Mouse (Mus musculus) liver, embryonic 14.5 days (tissue): Measurements from ENCODE around the gene Plppr4. TPM values are rescaled to one million over a fixed set of nuclear protein-coding genes. Genes with fewer than 3 reads are reported as not detected.

Experiments
- ATAC-seq: fragments of 200-750 bp; cut with Nextera tagmentation; 2 replicates; pipeline ENCODE4 v1.8.0; 2017; ENCODE audit warnings: moderate number of reproducible peaks, mild to moderate bottlenecking, moderate library complexity; ENCODE audit not compliant: insufficient read depth
- DNase-seq, 3 experiments: peaks; one replicate each; pipeline ENCODE4 v3.0.0-alpha.2; 2012 to 2013; ENCODE audit warnings: low read depth in 3 of 3, low spot score in 3 of 3
- H3K27ac ChIP-seq: fragments of 300-500 bp; sonication (generic); 2 replicates; pipeline ENCODE4 v1.5.1; 2014; ENCODE audit warnings: moderate library complexity, mild to moderate bottlenecking, control low read depth, inconsistent platforms
- H3K27me3 ChIP-seq: fragments of 300-500 bp; sonication (generic); 2 replicates; pipeline ENCODE4 v1.6.1; 2014; ENCODE audit warnings: mild to moderate bottlenecking, low read length, moderate library complexity; ENCODE audit not compliant: control insufficient read depth, insufficient read depth
- H3K36me3 ChIP-seq: fragments of 300-500 bp; sonication (generic); replicated peaks from 2 replicates; pipeline ENCODE4 v1.6.1; 2014; ENCODE audit warnings: low read depth; ENCODE audit not compliant: control insufficient read depth, insufficient read depth
- H3K4me1 ChIP-seq, 2 experiments: fragments of 200-500 bp in 1 of 2; fragments of 300-500 bp in 1 of 2; sonication (generic) in 1 of 2; replicated peaks; 2 replicates each; pipeline ENCODE4 v1.6.1; 2012 to 2014; ENCODE audit warnings: antibody characterized with exemption in 1 of 2, inconsistent platforms in 1 of 2, low read length in 1 of 2; ENCODE audit not compliant: control insufficient read depth in 2 of 2, insufficient read depth in 2 of 2
- H3K4me2 ChIP-seq: fragments of 300-500 bp; sonication (generic); 2 replicates; pipeline ENCODE4 v1.6.1; 2014; ENCODE audit warnings: low read depth, mild to moderate bottlenecking, control low read depth, moderate library complexity
- H3K4me3 ChIP-seq, 2 experiments: fragments of 200-500 bp in 1 of 2; fragments of 300-500 bp in 1 of 2; sonication (generic) in 1 of 2; 2 replicates each; pipeline ENCODE4 v1.5.1; 2012 to 2014; ENCODE audit warnings: low read depth in 2 of 2, low read length in 2 of 2, mild to moderate bottlenecking in 2 of 2, control low read depth in 1 of 2, inconsistent platforms in 1 of 2, moderate library complexity in 1 of 2; ENCODE audit not compliant: insufficient read depth in 1 of 2
- H3K9ac ChIP-seq: fragments of 300-500 bp; sonication (generic); replicated peaks from 2 replicates; pipeline ENCODE4 v1.6.1; 2014; ENCODE audit warnings: mild to moderate bottlenecking, control low read depth, moderate library complexity
- H3K9me3 ChIP-seq: fragments of 300-500 bp; sonication (generic); 2 replicates; pipeline ENCODE4 v1.6.1; 2016; ENCODE audit warnings: low read length, mixed read lengths; ENCODE audit not compliant: control insufficient read depth
- CTCF ChIP-seq: IDR thresholded peaks from 2 replicates; pipeline ENCODE4 v1.5.1; 2016; ENCODE audit warnings: antibody characterized with exemption, low read depth, control low read depth
- EP300 ChIP-seq: IDR thresholded peaks from 2 replicates; pipeline ENCODE4 v1.6.1; 2016; ENCODE audit warnings: antibody characterized with exemption, low read depth
- WGBS: fragments of 180-500 bp; shearing (Covaris S2); extraction: QIAGEN DNeasy Blood & Tissue Kit; methylation state at CpG from one replicate; pipeline ENCODE4 v1.1.7; 2014; ENCODE audit not compliant: insufficient replicate concordance; 5-methylcytosine and 5-hydroxymethylcytosine counted together
- polyA plus RNA-seq, 2 experiments: library from polyadenylated mRNA; depleted of rRNA in 1 of 2; stranded (reverse) in 1 of 2; unstranded in 1 of 2; fragments of >200 nt; fragmentation: Nextera tagmentation in 1 of 2; extraction: Ambion mirVana in 1 of 2; gene quantifications; 2 replicates each; pipeline versions ENCODE4 v1.2.1 to v1.2.3; 2012 to 2014

Gene Plppr4
- polyA plus RNA-seq (2012; rRNA removed): 0.01 TPM in 2 replicates
- polyA plus RNA-seq (2014; fragmentation: Nextera tagmentation; extraction: Ambion mirVana): not detected in 2 replicates

DNA sequence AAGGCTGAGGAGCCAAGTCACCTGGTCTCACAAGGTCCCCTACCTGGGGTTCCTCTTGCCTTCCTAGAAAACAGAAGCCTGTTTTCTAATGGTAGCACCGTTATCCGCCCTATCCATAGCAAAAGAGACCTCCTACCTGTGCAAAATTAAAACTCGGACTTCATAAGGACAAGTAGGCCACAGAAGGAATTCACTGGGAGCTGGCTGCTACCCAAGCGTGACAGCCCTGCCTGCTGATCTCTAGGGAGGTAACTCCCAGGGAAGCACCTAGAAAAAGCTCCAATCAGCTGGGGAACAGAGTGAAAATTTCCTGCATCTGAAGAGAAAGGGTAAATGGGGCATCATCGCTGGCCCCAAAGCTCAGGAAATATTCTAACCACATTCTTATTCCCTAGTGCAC is at the start of gene Plppr4:
Plppr4 (minus strand) TSS at position 349 of the 400 bp plus-strand sequence.
- no peak for DNase-seq

DNA sequence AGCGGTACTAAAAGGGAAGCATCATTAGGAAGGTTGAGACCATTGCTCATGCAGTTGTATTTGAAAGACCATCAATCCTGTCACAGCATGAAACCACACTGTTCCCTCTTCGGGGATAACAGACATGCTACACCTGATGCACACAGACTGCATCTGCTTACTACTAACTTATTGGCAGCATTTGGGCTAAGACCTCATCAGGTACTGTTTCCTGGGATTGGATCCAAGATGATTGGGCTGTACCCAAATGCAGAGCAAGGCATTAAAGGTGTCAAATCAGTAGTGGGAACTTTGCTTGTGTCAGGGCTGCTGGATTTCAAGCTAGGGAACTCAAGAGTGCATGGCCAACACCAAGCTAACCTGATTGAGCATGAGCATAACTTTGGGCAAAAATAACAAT is 45.1 kb upstream of the Plppr4 start:
- DNase-seq (no peak), ATAC-seq (no peak)
- no peaks in the 10 kb centered on the region for H3K4me1 ChIP-seq
- H3K9ac ChIP-seq: no peak overlapping the region
- no peak overlapping the region for H3K4me2 ChIP-seq
- WGBS: 62% methylated on average over 2 of the region's 2 CpGs
- TF ChIP-seq EP300: no peak
- H3K4me3 ChIP-seq: no peak overlapping the region
- no peaks in the 10 kb centered on the region for H3K9me3 ChIP-seq
- H3K27ac ChIP-seq: no peak overlapping the region
- H3K27me3 ChIP-seq: no peaks in the 10 kb centered on the region
- H3K36me3 ChIP-seq: no peaks in the 10 kb centered on the region

More for the DNA sequence above, at the start of gene Plppr4:
- Histone ChIP-seq H3K4me2 (peak within 1 kb of the TSS; percentile 56), H3K27ac (no peak within 1 kb of the TSS), H3K27me3 (peaks cover 7% of the 10 kb centered on the region; the same call in 1 of the 2 replicates), H3K36me3 (no peaks in the 10 kb centered on the region), H3K4me3 (peak within 1 kb of the TSS in 1 of 2 experiments; percentile 23; a peak in 1 of 4 replicates), H3K9me3 (no peaks in the 10 kb centered on the region), H3K9ac (no peak within 1 kb of the TSS), H3K4me1 (no peaks in the 10 kb centered on the region)
- ATAC-seq: no peak
- no peak for TF ChIP-seq CTCF
- TF ChIP-seq EP300: no peak
- WGBS: 34% methylated on average over 5 of the region's 5 CpGs

DNA sequence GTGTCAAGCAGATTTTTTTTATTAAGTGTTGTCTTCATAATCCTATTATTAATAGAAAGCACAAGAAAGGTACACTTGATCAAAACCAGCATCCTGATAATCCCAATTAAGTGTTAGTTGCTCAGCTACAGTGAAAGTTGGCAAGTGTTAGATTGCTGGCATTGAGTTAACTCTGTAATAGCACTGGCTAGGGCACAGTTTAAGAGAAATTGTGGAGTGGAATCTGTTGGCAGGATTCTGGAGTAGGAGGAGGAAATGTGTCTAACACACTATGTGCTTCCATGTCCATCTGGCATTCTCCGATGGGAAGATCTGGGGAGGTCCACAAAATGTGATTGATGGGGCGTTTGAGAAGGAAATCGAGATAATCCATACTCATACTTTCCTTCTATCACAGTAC is 43.1 kb upstream of the Plppr4 start:
- H3K4me3 ChIP-seq: no peak overlapping the region
- H3K4me2 ChIP-seq: no peak overlapping the region
- no peaks in the 10 kb centered on the region for H3K36me3 ChIP-seq
- 57% methylated on average over 3 of the region's 3 CpGs for WGBS
- TF ChIP-seq CTCF: no peak
- no peak for TF ChIP-seq EP300
- no peaks in the 10 kb centered on the region for H3K27me3 ChIP-seq
- DNase-seq: no peak
- no peaks in the 10 kb centered on the region for H3K9me3 ChIP-seq
- no peaks in the 10 kb centered on the region for H3K4me1 ChIP-seq
- no peak overlapping the region for H3K9ac ChIP-seq
- H3K27ac ChIP-seq: no peak overlapping the region
- ATAC-seq: no peak

DNA sequence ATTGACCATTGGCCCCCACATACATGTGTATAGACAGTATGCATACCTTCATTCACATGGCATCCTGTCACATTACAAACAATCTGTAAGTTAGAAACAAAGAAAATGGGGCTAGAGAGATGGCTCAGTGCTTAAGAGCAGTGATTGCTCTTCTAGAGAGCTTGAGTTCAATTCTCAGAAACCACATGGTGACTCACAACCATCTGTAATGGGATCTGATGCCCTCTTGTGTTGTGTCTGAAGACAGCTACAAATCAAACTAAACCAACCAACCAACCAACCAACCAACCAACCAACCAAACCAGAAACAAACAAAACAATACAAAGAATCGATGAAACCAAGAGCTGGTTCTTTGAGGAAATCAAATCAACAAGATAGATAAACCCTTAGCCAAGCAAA is 5.4 kb upstream of the Plppr4 start:
- TF ChIP-seq EP300 (no peak), CTCF (no peak)
- no peak overlapping the region for H3K27ac ChIP-seq
- no peaks in the 10 kb centered on the region; the same call in 1 of the 2 replicates for H3K27me3 ChIP-seq
- H3K9ac ChIP-seq: no peak overlapping the region
- DNase-seq: no peak
- H3K36me3 ChIP-seq: no peaks in the 10 kb centered on the region
- no peak overlapping the region for H3K4me2 ChIP-seq
- no peaks in the 10 kb centered on the region for H3K9me3 ChIP-seq
- ATAC-seq: no peak
- 38% methylated on average over 1 of the region's 1 CpGs for WGBS
- no peak overlapping the region for H3K4me3 ChIP-seq
- no peaks in the 10 kb centered on the region for H3K4me1 ChIP-seq

DNA sequence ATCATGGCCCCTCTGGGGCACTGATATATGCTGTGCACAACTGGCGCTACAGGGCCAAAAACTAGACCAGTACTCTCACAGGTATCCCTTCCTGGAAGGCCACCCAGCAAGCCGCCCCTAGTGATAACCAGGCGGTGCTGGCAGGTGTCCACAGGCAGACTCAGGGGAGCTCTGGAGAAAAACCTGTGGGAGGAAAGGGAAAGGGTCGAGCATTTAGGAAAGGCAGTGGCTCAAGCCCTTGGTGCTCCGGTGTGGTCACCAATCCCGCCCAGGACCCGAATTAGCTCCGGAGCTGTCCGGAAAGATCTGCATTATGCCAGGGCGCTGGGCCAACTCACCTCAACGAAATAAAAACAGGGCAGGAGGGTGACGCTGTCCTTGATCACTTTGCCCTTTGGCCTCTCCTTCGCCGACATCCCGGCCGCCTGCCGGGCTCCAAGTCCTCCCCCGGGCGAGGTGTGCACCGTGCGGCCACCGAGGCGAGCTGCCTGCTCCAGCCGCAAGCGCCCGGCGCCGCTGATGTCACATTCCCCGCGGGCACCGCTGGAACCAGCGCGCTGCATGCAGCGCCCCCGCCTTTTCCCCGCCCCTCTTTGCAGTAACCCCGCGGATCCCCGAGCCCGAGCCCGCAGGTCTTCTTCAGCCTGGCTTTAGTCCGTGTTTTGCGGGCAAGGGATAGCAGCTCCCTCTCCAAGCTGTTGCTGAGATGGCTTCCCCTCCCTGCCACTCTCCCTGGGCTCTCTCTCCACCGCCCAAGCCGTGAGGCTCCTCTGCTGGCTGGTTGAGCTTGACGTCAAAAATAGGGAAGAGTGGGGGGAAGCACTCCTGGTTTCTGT is 772 bp downstream of the Plppr4 start:
- Histone ChIP-seq H3K9me3 (no peaks in the 10 kb centered on the region), H3K27me3 (peaks cover 7% of the 10 kb centered on the region; the same call in 1 of the 2 replicates), H3K4me3 (peak overlapping the region in 1 of 2 experiments; percentile 23; a peak in 1 of 4 replicates), H3K4me1 (no peaks in the 10 kb centered on the region), H3K4me2 (peak overlapping the region; percentile 56), H3K9ac (no peak overlapping the region), H3K27ac (no peak overlapping the region), H3K36me3 (no peaks in the 10 kb centered on the region)
- ATAC-seq (no peak; the same call in 1 of the 2 replicates), DNase-seq (no peak)
- 2% methylated on average over 46 of the region's 46 CpGs for WGBS
- TF ChIP-seq EP300: no peak
- TF ChIP-seq CTCF: no peak
